Mouse (Mus musculus): Measurements from ENCODE around the gene Dhx9.

DNA sequence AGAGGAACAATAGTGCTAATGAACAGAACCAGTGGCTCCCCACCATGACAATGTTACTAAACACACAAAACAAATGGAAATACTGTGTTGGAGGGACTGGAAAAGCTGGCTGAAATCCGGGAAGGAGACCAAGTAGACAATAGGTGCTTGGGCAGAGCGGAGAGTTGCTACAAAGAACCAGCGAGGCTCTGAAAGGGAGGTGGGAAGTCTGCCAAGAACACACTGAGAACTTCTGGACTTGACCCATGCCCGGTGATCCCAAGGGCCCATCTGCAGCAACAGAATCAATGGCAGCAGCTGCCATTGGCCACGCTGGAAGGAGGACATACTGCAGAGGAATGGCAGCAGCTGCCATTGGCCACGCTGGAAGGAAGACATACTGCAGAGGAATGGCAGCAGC lies 18.8 kb upstream of the Dhx9 start:
- no peak for TF ChIP-seq EP300 (optimal IDR thresholded peaks at IDR 0.05)
- no peak for TF ChIP-seq CTCF (IDR thresholded peaks at IDR 0.05; ENCODE audit: low read depth)

All from stomach, postnatal 0 days (tissue).